Mouse (Mus musculus): Measurements from ENCODE around the gene Trak1.

The Trak1 gene

DNA sequence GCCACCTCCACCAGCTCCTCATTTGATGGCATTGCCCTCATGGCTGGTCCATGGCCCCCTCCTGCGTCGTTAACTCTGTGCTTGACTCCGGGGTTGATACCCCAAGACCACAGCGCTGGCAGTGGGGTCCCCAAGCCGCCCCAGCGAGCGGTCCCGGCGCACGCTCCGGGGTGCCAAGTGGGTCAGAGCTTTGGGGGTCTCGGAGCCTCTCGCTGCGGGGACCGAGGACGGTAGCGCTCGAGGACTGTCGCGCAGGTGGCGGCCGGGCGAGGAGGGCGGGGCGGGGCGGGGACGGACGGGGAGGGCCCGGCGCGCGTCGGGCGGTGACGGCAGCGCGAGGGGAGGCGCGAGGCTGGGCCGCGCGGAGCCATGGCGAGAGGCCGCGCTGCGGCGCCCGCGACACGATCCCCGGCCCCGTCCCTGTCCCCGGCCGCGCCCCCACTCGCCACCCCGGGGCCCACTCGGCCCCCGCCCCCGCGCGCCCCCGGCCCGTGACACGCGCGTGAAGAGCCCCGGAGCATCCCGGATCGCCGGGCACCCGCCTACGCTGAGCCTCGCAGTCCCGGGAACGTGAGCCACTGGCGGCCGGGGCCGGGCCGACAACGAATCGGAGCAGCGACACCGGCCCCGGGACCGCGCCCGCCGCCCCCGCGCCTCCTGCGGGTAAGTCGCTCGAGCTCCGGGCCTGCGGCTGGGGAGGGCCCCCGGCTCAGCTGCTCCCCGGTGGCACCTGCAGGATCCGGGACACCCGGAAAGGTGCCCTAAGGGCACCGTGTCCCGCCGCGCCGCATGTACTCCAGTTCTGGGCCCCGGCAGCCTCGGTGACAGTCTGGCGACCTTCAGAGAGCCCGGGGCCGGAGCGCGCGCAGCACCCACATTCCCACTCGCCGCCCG, at the start of gene Trak1:
Gene Trak1, plus strand, starts transcription at position 332 of the 894 bp plus-strand sequence.
- no peak for DNase-seq (ENCODE audit: extremely low read depth, low read depth)

GRCm38 (mm10) chr9:121247956-121248775, 49.1 kb upstream of the Trak1 start:
- DNase-seq (ENCODE audit: extremely low read depth, low read depth), result peak; percentile 53

DNA sequence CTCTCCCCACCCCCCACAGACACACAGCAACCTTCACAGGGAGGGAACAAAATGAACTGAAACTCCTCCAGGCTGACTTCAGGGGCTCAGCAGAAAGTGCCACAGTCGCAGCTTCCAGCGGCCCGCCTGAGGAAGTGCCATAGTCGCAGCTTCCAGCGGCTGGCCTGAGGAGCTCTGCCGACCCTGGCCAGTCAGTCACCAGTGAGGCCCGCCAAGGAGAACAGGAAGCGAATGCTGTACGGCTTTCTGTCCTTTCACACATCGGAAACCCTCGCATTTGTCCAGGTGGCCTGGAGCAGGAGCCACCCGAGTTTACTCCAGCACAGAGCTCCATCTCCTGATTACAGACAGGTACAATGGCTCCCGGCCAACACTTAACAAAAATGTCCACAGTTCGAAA, 47.5 kb upstream of the Trak1 start:
- no peak for DNase-seq (ENCODE audit: extremely low read depth, low read depth)

GRCm38 (mm10) chr9:121250854-121251253, 46.4 kb upstream of the Trak1 start:
- DNase-seq (ENCODE audit: extremely low read depth, low read depth), result no peak

DNA sequence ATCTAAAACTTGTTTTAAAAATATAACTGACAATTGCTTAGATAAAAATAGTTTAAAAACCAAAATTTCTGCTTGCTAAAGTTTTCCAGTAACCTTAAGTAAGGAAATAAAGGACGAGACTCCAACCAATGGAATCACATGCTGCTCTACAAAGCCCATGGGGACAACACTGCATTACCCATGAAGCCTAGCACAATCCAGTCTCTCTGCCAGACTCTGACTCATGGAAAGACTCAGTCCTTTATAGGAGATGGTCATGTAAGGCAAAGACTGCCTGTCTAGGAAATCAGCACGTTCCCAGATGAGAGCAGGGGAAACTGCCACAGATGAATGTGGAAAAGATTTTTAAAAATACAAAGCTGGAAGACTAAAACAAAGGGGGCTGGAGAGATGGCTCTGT, 43.3 kb upstream of the Trak1 start:
- DNase-seq (ENCODE audit: extremely low read depth, low read depth), result no peak

DNA sequence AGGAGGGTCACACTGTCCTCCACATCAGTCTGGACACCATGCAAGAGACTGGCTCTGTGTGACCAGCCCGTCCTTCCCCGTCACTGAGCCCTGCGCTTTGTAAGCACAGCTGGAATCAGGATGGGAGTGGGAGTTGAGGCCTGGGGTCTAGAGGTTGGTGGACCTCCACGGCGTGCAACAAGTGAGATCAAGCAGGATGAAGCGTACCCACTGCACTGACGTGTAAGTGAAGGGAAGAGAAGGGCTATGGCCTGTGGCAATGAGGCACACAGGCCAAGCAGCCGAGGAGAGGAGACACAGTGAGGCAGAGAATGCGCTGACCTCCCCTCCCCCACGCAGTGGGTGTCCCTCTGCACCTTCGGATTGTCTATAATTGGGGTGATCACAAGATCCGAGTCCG, 42.5 kb upstream of the Trak1 start:
- DNase-seq (ENCODE audit: extremely low read depth, low read depth), result no peak

GRCm38 (mm10) chr9:121257106-121257505, 40.2 kb upstream of the Trak1 start:
- DNase-seq (ENCODE audit: extremely low read depth, low read depth), result no peak

DNA sequence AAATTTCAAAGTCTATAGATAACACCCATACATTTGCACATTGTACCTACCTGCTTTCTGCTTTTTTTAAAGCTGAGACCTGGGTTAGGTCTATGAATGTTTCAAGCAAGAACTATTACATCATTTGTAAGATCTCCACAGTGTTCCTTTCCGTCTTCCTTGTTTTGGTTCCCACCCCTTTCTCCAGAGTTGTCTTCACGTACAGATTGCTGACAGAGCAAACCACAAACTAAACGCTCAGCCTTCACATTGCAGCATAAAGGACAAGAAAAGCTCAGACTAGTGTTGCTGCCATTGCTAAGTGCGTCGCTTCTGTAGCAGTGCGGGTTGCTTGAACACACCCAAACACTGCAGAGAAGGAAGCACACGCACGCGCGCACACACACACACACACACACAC, 32.0 kb upstream of the Trak1 start:
- DNase-seq (ENCODE audit: extremely low read depth, low read depth), result no peak

DNA sequence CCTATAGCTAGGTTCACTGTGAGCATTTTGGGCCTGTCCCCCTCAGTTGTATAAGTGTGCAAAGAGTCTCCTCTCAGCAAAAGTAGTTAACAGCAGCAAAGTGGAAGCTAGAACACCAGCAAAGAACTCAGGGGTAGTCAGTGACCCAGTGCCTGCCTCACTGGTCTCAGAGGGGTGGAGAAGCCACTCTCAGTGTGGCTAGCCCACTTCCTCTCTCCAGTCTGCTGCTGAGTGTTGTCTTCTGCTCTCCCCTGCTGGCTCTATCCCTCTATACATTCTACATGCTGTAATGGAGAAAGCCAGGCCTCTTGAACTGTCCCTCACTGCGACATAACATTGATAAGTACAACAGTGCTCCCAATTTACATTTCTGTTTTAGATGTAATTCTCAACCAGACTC, 26.2 kb upstream of the Trak1 start:
- no peak for DNase-seq (ENCODE audit: extremely low read depth, low read depth)

GRCm38 (mm10) chr9:121271561-121271960, 25.7 kb upstream of the Trak1 start:
- no peak for DNase-seq (ENCODE audit: extremely low read depth, low read depth)

DNA sequence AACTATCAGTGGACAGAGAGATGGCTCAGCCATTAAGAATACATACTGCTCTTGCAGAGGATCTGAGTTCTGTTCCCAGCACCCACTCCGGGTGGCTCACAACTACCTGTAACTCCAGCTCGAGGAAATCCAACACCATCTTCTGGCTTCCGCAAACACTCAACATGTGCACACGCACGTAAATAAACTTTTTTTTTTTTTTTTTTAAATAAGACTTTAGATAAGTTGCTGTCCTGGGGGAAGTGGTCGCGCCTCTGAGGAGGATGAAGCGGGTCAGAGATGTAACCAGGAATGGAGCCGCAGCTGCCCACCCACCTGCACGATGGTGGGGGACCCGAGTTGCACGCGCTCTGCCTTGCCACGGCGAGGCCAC, 20.6 kb upstream of the Trak1 start:
- DNase-seq (ENCODE audit: extremely low read depth, low read depth), result no peak

- DNase-seq (ENCODE audit: extremely low read depth, low read depth), result peak; percentile 82
Observed at GRCm38 (mm10) chr9:121277118-121278060, 19.9 kb upstream of the Trak1 start, which contains the start of gene Ulk4. TSS of gene Ulk4 (minus strand) at chr9:121277197.

GRCm38 (mm10) chr9:121279216-121279615, 18.1 kb upstream of the Trak1 start:
- DNase-seq (ENCODE audit: extremely low read depth, low read depth), result no peak

- no peak for DNase-seq (ENCODE audit: extremely low read depth, low read depth)
Observed at GRCm38 (mm10) chr9:121281891-121282290, 15.4 kb upstream of the Trak1 start.

DNA sequence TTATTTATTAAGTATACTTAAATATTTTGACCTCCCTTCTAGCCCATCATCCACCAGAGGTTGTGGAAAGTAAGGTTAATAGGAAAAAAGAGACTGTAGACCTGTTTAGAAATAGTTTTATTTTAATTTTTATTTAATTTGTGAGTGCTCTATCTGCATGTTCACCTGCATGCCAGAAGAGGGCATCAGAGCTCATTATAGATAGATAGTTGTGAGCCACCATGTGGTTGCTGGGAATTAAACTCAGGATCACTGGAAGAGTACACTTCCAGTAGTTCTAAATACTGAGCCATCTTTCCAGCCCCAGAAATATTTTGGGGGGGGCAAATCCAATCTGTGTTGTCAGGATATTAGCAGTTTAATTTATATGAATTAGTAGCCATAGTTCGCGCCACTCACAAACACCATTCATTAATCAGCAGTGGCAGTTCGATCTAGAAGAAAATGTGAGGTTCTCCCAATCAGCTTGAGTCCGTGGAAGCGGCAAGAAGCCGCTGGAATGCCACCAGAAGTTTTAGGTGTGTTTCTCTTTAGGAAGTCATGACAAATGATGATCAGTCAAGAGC, 13.6 kb upstream of the Trak1 start:
- DNase-seq (ENCODE audit: extremely low read depth, low read depth), result no peak

DNA sequence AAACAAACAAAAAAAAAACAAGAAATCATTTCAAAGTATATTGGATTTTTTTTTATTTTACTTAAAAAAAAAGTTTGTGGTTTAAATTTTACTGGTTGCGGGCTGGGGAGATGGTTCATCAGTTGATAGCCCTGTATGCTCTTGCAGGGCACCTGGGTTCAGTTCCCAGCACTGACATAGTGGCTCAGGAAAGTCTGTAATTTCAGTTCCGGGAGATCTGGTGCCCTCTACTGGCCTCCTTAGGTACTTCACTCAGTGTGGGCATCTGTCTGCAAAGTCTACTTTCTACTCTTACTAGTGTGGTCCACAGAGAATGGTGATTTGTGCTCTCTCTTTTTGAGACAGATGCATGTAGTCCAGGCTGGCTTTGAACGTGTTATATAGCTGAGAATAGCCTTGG, 12.9 kb upstream of the Trak1 start:
- peak; percentile 67 for DNase-seq (ENCODE audit: extremely low read depth, low read depth)

DNA sequence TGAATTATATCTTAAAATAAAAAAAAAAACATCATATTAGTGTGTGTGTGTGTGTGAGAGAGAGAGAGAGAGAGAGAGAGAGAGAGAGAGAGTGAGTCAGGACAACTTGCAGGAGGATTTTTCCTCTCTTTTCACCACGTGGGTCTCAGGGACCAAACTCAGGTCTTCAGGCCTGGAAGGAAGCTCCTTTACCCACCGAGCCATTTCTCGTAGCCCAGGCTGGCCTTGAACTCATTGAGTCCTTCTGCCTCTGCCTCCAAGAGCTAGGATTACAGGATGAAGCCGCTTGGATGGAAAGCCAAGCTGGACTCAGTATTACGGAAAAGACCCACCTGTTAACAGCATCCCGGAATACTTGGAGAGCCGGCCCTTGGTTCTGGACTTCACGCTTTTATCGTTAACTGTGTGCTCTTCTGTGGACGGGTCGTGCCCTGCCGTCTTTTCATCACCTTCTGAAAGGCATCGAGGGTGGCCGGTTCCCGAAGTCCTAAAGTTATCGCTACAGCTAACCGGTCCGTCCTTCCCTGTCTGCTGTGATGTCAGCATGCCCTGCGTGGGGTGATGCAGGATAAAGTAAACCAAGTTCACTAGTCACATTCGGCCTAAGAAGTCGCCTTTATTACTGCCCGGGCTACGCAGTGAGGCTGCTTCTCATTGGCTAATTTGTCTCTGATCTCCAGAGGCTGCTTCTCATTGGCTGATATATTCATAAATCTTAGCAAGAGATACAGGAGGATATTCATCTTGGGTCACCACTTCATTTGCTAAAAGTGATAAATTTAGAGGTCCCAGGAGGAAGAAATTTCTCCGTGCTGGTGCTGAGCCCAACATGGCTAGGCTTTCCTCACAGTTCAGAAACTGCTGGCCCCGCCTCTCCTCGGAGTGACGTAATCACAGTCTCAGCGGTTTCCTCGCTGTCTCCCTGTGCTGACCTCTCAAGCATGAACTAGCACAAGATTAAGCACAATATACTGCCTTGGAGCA, 11.7 kb upstream of the Trak1 start:
- DNase-seq (ENCODE audit: extremely low read depth, low read depth), result peak; percentile 86

DNA sequence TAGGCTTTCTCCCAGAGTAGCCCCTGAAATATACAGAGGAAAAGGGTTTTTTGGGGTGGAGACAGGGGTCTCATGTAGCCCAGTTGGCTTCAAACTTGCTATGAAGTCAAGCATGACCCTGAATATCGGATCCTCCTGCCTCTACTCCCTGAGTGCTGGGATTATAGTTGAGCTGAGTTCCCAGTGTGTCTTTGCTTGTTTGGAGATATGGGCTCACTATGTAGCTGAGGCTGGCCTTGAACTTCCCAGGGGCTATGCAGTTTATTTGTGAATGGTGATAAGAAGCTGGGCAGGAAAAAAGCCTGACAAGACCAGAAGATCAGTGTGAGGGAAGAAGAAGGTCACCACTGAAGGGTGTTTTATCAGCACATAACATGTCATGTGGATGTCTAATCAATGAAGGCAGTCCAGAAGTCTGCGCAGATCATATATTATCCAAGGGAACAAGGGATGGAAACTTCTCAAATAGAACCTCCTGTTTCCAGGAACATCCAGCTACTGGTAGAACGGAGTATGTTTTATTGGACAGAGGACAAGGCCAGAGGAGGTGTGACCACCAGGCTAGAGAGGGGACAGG, 10.9 kb upstream of the Trak1 start:
- no peak for DNase-seq (ENCODE audit: extremely low read depth, low read depth)

GRCm38 (mm10) chr9:121291275-121291674, 6.0 kb upstream of the Trak1 start:
- no peak for DNase-seq (ENCODE audit: extremely low read depth, low read depth)
